Mouse (Mus musculus): ENCODE measurements around the gene Tbcc. TPM values are rescaled to one million over a fixed set of nuclear protein-coding genes. Genes with fewer than 3 reads are reported as not detected.

Tbcc gene
- polyA plus RNA-seq, 1 experiment, result 17.2 TPM

DNA sequence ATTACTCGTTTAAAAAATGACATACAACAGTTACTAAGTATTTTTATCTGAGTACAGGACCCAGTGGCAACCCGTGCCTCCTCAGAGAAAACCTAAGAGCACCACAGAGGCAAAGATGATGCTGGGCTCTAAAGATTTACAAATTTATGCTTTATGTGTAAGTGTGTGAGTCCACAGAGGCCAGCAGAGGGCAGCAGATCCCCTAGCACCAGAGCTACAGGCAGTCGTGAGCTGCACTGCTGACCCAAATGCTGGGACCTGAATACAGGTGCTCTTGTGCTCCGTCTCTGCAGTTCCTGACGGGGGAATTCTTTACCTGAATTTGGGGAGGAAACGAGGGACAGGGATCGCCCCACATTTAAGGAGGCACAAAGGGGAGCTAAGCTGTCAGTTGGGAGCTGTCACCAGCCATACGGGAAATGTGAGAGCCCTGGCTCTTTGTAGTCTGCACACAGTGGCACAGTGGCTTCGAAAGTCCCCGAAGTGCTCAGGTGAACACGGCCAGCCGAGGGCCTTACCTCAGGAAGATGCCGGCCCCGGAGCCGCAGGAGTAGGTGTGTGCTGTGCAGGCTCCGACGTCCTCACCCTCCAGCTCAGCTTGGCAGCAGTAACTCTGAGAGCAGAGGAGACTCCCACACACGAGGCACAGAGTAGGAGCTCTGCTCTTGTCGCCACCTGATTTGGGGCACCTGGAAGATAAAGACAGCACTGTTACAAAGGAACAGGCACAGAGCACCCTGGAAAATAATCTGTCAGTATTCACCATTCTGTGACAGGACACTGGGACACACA, 43.3 kb downstream of the Tbcc start:
- 90% methylated on average over 19 of the region's 19 CpGs for WGBS

DNA sequence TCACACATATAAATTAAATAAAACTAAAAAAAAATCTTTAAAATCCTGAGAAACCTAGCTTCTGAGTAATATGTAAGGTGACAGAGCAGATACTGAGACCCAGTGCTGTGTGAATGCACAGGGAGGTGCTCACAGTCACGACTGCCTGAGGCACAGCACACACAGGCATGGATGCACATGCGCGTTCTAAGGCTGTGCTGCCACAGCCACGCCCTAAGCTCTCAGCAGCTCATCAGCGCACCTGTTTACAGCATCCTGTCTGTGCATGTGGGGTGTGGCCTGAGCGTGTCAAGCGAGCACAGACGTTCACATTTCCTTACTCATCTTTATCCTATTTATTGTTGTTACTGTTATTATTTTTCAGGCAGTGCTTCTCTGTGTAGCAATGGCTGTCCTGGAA, 50.0 kb downstream of the Tbcc start:
- no peak for TF ChIP-seq POLR2A (IDR thresholded peaks at IDR 0.05; ENCODE audit: low read depth, low read length)
- TF ChIP-seq CTCF (IDR thresholded peaks at IDR 0.05; ENCODE audit: extremely low read depth, insufficient read depth, insufficient read length, insufficient replicate concordance), result no peak
- Histone ChIP-seq H3K27ac (ENCODE audit: insufficient read depth, low read length) (no peak overlapping the region), H3K36me3 (ENCODE audit: control insufficient read depth, insufficient read depth, low read length) (peaks cover 73% of the 10 kb centered on the region), H3K4me1 (ENCODE audit: control insufficient read depth, insufficient read depth, insufficient read length) (no peaks in the 10 kb centered on the region), H3K4me3 (ENCODE audit: extremely low read depth, insufficient read depth, insufficient read length) (no peak overlapping the region), H3K27me3 (ENCODE audit: control insufficient read depth, insufficient read depth, low read length) (no peaks in the 10 kb centered on the region)
- WGBS, result 96% methylated on average over 8 of the region's 8 CpGs
- DNase-seq (ENCODE audit: low read depth in 1 of 2, low spot score in 2 of 2), result no peak

More for the DNA sequence above, 43.3 kb downstream of the Tbcc start:
- H3K4me3 ChIP-seq (ENCODE audit: extremely low read depth, insufficient read depth, insufficient read length), result no peak overlapping the region
- H3K4me1 ChIP-seq (ENCODE audit: control insufficient read depth, insufficient read depth, insufficient read length), result no peaks in the 10 kb centered on the region
- TF ChIP-seq POLR2A (IDR thresholded peaks at IDR 0.05; ENCODE audit: low read depth, low read length) (no peak), CTCF (IDR thresholded peaks at IDR 0.05; ENCODE audit: extremely low read depth, insufficient read depth, insufficient read length, insufficient replicate concordance) (peak; percentile 58; the same call in 1 of the 2 replicates)
- H3K27me3 ChIP-seq (ENCODE audit: control insufficient read depth, insufficient read depth, low read length), result no peaks in the 10 kb centered on the region
- no peak overlapping the region for H3K27ac ChIP-seq (ENCODE audit: insufficient read depth, low read length)
- DNase-seq (ENCODE audit: low read depth in 1 of 2, low spot score in 2 of 2), result peak; percentile 11 to 53
- peaks cover 80% of the 10 kb centered on the region for H3K36me3 ChIP-seq (ENCODE audit: control insufficient read depth, insufficient read depth, low read length)

Other genes with a start within 250 kb of the Tbcc start
- 14.2 and 14.6 TPM in 2 replicates for gene Klc4, start 244.7 kb upstream of the Tbcc start, polyA plus RNA-seq (2012; rRNA removed)
- gene Mrpl2, start 244.5 kb upstream of the Tbcc start, polyA plus RNA-seq (2012; rRNA removed), result 48.3 and 49.8 TPM in 2 replicates
- gene Cul7, start 240.3 kb upstream of the Tbcc start, polyA plus RNA-seq (2012; rRNA removed), result 19.0 and 21.5 TPM in 2 replicates
- gene Rrp36, start 216.3 kb upstream of the Tbcc start, polyA plus RNA-seq (2012; rRNA removed), result 25.8 and 32.8 TPM in 2 replicates
- gene Mea1, start 211.9 kb upstream of the Tbcc start, polyA plus RNA-seq (2012; rRNA removed), result 30.2 and 34.6 TPM in 2 replicates
- 57.5 and 69.2 TPM in 2 replicates for gene Klhdc3, start 209.8 kb upstream of the Tbcc start, polyA plus RNA-seq (2012; rRNA removed)
- 28.8 and 34.2 TPM in 2 replicates for gene Ppp2r5d, start 185.6 kb upstream of the Tbcc start, polyA plus RNA-seq (2012; rRNA removed)
- gene Pex6, start 179.2 kb upstream of the Tbcc start, polyA plus RNA-seq (2012; rRNA removed), result 44.9 and 64.0 TPM in 2 replicates
- 6.4 and 8.1 TPM in 2 replicates for gene Gnmt, start 161.5 kb upstream of the Tbcc start, polyA plus RNA-seq (2012; rRNA removed)
- 55.6 and 62.8 TPM in 2 replicates for gene Cnpy3, start 138.5 kb upstream of the Tbcc start, polyA plus RNA-seq (2012; rRNA removed)
- gene Ptcra, start 127.0 kb upstream of the Tbcc start, polyA plus RNA-seq (2012; rRNA removed), result 0.08 and 0.20 TPM in 2 replicates
- 37.3 and 73.8 TPM in 2 replicates for gene 2310039H08Rik, start 118.0 kb upstream of the Tbcc start, polyA plus RNA-seq (2012; rRNA removed)
- gene Rpl7l1, start 108.0 kb upstream of the Tbcc start, polyA plus RNA-seq (2012; rRNA removed), result 13.7 and 14.0 TPM in 2 replicates
- gene Bicral, start 32.2 kb upstream of the Tbcc start, polyA plus RNA-seq (2012; rRNA removed), result 14.4 and 14.5 TPM in 2 replicates
- not detected in 2 replicates for gene Prph2, start 19.8 kb downstream of the Tbcc start, polyA plus RNA-seq (2012; rRNA removed)
- gene Ubr2, start 119.9 kb downstream of the Tbcc start, polyA plus RNA-seq (2012; rRNA removed), result 30.8 and 31.3 TPM in 2 replicates